Mouse (Mus musculus) forebrain, embryonic 14.5 days (tissue): ENCODE measurements around the gene Cfd. TPM values are rescaled to one million over a fixed set of nuclear protein-coding genes. Genes with fewer than 3 reads are reported as not detected.

Experiments used
- ATAC-seq: fragments of 200-750 bp; cut with Nextera tagmentation; 2 replicates; pipeline ENCODE4 v1.8.0; 2017; ENCODE audit warnings: mild to moderate bottlenecking, moderate library complexity
- DNase-seq: peaks from one replicate; pipeline ENCODE4 v3.0.0-alpha.2; 2015; ENCODE audit warnings: low spot score
- H3K27ac ChIP-seq: fragments of 300-500 bp; sonication (generic); 2 replicates; pipeline ENCODE4 v1.5.1; 2014; ENCODE audit warnings: low read depth, mild to moderate bottlenecking, control low read depth, low read length, moderate library complexity
- H3K27me3 ChIP-seq: fragments of 300-500 bp; sonication (generic); replicated peaks from 2 replicates; pipeline ENCODE4 v1.6.1; 2014; ENCODE audit warnings: low read length, control low read depth, mixed read lengths; ENCODE audit not compliant: control insufficient read depth, insufficient read depth
- H3K36me3 ChIP-seq: fragments of 300-500 bp; sonication (generic); 2 replicates; pipeline ENCODE4 v1.6.1; 2014; ENCODE audit warnings: low read length, control low read depth; ENCODE audit not compliant: control insufficient read depth, insufficient read depth
- H3K4me1 ChIP-seq: fragments of 300-500 bp; sonication (generic); 2 replicates; pipeline ENCODE4 v1.6.1; 2014; ENCODE audit warnings: antibody characterized with exemption, low read length, control low read depth; ENCODE audit not compliant: control insufficient read depth, insufficient read depth
- H3K4me2 ChIP-seq: fragments of 300-500 bp; sonication (generic); 2 replicates; pipeline ENCODE4 v1.6.1; 2014; ENCODE audit warnings: mild to moderate bottlenecking, control low read depth, low read length
- H3K4me3 ChIP-seq: fragments of 300-500 bp; sonication (generic); 2 replicates; pipeline ENCODE4 v1.5.1; 2014; ENCODE audit warnings: low read depth, low read length, control low read depth
- H3K9ac ChIP-seq: fragments of 300-500 bp; sonication (generic); 2 replicates; pipeline ENCODE4 v1.6.1; 2014; ENCODE audit warnings: mild to moderate bottlenecking, low read length, control low read depth, moderate library complexity
- H3K9me3 ChIP-seq: fragments of 300-500 bp; sonication (generic); replicated peaks from 2 replicates; pipeline ENCODE4 v1.6.1; 2016; ENCODE audit warnings: low read length, control low read depth, mixed read lengths; ENCODE audit not compliant: control insufficient read depth
- WGBS: fragments of 180-500 bp; shearing (Covaris S2); extraction: QIAGEN DNeasy Blood & Tissue Kit; methylation state at CpG from one replicate; pipeline ENCODE4 v1.1.7; 2014; 5-methylcytosine and 5-hydroxymethylcytosine counted together
- microRNA-seq: library from miRNA; unstranded; fragments of <30 nt; microRNA quantifications from one replicate; pipeline ENCODE4, GENCODE M21; 2016
- polyA plus RNA-seq: library from polyadenylated mRNA; unstranded; fragments of >200 nt; fragmentation: Nextera tagmentation; extraction: Ambion mirVana; gene quantifications from 2 replicates; pipeline ENCODE4 v1.2.1, GENCODE M21; 2014

The Cfd gene
- polyA plus RNA-seq, 1 experiment from 2014 or later, result not detected

- H3K4me3 ChIP-seq, result no peak overlapping the region
- WGBS, result 80% methylated on average over 10 of the region's 10 CpGs
- H3K27me3 ChIP-seq, result no peaks in the 10 kb centered on the region
- 0 out of 2 replicates have a peak overlapping the region, but pooled peaks have one; percentile 29 for H3K9ac ChIP-seq
- no peaks in the 10 kb centered on the region for H3K9me3 ChIP-seq
- H3K36me3 ChIP-seq, result peaks cover 16% of the 10 kb centered on the region; the same call in 1 of the 2 replicates
- ATAC-seq (no peak), DNase-seq (no peak)
- H3K27ac ChIP-seq, result no peak overlapping the region
- peaks cover 4% of the 10 kb centered on the region; the same call in 1 of the 2 replicates for H3K4me1 ChIP-seq
- H3K4me2 ChIP-seq, result no peak overlapping the region
Measured at GRCm38 (mm10) chr10:79936284-79936910, 45.7 kb downstream of the Cfd start.

GRCm38 (mm10) chr10:79936911-79937441 lies 46.3 kb downstream of the Cfd start:
- H3K9ac ChIP-seq, result peak overlapping the region; percentile 29
- WGBS, result 56% methylated on average over 27 of the region's 27 CpGs

GRCm38 (mm10) chr10:79937775-79938526 lies 47.3 kb downstream of the Cfd start:
- no peak for DNase-seq
- H3K4me2 ChIP-seq, result no peak overlapping the region
- ATAC-seq, result no peak
- no peaks in the 10 kb centered on the region for H3K27me3 ChIP-seq
- H3K9ac ChIP-seq, result no peak overlapping the region
- H3K36me3 ChIP-seq, result peaks cover 9% of the 10 kb centered on the region; the same call in 1 of the 2 replicates
- H3K9me3 ChIP-seq, result no peaks in the 10 kb centered on the region
- WGBS, result 69% methylated on average over 11 of the region's 11 CpGs
- H3K27ac ChIP-seq, result no peak overlapping the region
- no peak overlapping the region for H3K4me3 ChIP-seq
- H3K4me1 ChIP-seq, result peaks cover 4% of the 10 kb centered on the region; the same call in 1 of the 2 replicates

More at GRCm38 (mm10) chr10:79936911-79937441, 46.3 kb downstream of the Cfd start:
- Histone ChIP-seq H3K4me2 (0 out of 2 replicates have a peak overlapping the region, but pooled peaks have one; percentile 2), H3K4me3 (no peak overlapping the region), H3K4me1 (peaks cover 4% of the 10 kb centered on the region; the same call in 1 of the 2 replicates), H3K27ac (no peak overlapping the region), H3K27me3 (no peaks in the 10 kb centered on the region), H3K9me3 (no peaks in the 10 kb centered on the region), H3K36me3 (peaks cover 16% of the 10 kb centered on the region; the same call in 1 of the 2 replicates)
- ATAC-seq (0 out of 2 replicates have a peak, but pooled peaks have one; percentile 8), DNase-seq (peak; percentile 33)

GRCm38 (mm10) chr10:79940749-79941148 lies 50.1 kb downstream of the Cfd start:
- H3K27ac ChIP-seq, result no peak overlapping the region
- WGBS, result 73% methylated on average over 7 of the region's 7 CpGs
- peaks cover 4% of the 10 kb centered on the region; the same call in 1 of the 2 replicates for H3K4me1 ChIP-seq
- no peak for ATAC-seq
- no peak for DNase-seq
- H3K9me3 ChIP-seq, result no peaks in the 10 kb centered on the region
- no peaks in the 10 kb centered on the region for H3K27me3 ChIP-seq
- H3K4me2 ChIP-seq, result no peak overlapping the region
- H3K9ac ChIP-seq, result no peak overlapping the region
- H3K4me3 ChIP-seq, result no peak overlapping the region
- peaks cover 2% of the 10 kb centered on the region; the same call in 1 of the 2 replicates for H3K36me3 ChIP-seq

Small RNAs within 50 kb of the gene (microRNA-seq; reads per million reads assigned to microRNA genes)
- gene Mir6910, result not detected

Other genes with a start within 250 kb of the Cfd start
- 0.14 and 0.17 TPM in 2 replicates for gene Odf3l2, start 245.1 kb upstream of the Cfd start, polyA plus RNA-seq
- gene Madcam1, start 226.3 kb upstream of the Cfd start, polyA plus RNA-seq, result 1.1 and 1.2 TPM in 2 replicates
- gene Tpgs1, start 221.5 kb upstream of the Cfd start, polyA plus RNA-seq, result 101 and 105 TPM in 2 replicates
- 76.0 and 76.9 TPM in 2 replicates for gene Cdc34, start 208.7 kb upstream of the Cfd start, polyA plus RNA-seq
- gene Gzmm, start 201.8 kb upstream of the Cfd start, polyA plus RNA-seq, result 1.4 and 1.5 TPM in 2 replicates
- gene Bsg, start 186.4 kb upstream of the Cfd start, polyA plus RNA-seq, result 725 and 788 TPM in 2 replicates
- gene Hcn2, start 174.2 kb upstream of the Cfd start, polyA plus RNA-seq, result 0.32 and 0.56 TPM in 2 replicates
- 32.1 and 33.4 TPM in 2 replicates for gene Polrmt, start 144.3 kb upstream of the Cfd start, polyA plus RNA-seq
- gene Fgf22, start 135.8 kb upstream of the Cfd start, polyA plus RNA-seq, result 0.28 and 0.38 TPM in 2 replicates
- 60.6 and 75.7 TPM in 2 replicates for gene Rnf126, start 123.9 kb upstream of the Cfd start, polyA plus RNA-seq
- 0.58 and 0.96 TPM in 2 replicates for gene Fstl3, start 113.6 kb upstream of the Cfd start, polyA plus RNA-seq
- 0.37 TPM in 1 of 2 replicates, not detected in the other for gene Prss57, start 99.9 kb upstream of the Cfd start, polyA plus RNA-seq
- 182 and 257 TPM in 2 replicates for gene Palm, start 97.3 kb upstream of the Cfd start, polyA plus RNA-seq
- gene Misp, start 69.9 kb upstream of the Cfd start, polyA plus RNA-seq, result 0.41 and 0.51 TPM in 2 replicates
- 98.2 and 109 TPM in 2 replicates for gene Ptbp1, start 36.4 kb upstream of the Cfd start, polyA plus RNA-seq
- gene Prtn3, start 16.4 kb upstream of the Cfd start, polyA plus RNA-seq, result 16.9 and 17.1 TPM in 2 replicates
- gene Plppr3, start 16.2 kb upstream of the Cfd start, polyA plus RNA-seq, result 224 and 298 TPM in 2 replicates
- 0.36 TPM in 1 of 2 replicates, not detected in the other for gene Elane, start 4.6 kb upstream of the Cfd start, polyA plus RNA-seq
- 40.5 and 47.6 TPM in 2 replicates for gene Med16, start 18.1 kb downstream of the Cfd start, polyA plus RNA-seq
- 6.0 and 21.9 TPM in 2 replicates for gene Gm26602, start 20.0 kb downstream of the Cfd start, polyA plus RNA-seq
- 1.6 and 1.8 TPM in 2 replicates for gene Kiss1r, start 26.1 kb downstream of the Cfd start, polyA plus RNA-seq
- gene R3hdm4, start 30.4 kb downstream of the Cfd start, polyA plus RNA-seq, result 175 and 197 TPM in 2 replicates
- 1.1 and 2.3 TPM in 2 replicates for gene Arid3a, start 36.2 kb downstream of the Cfd start, polyA plus RNA-seq
- 96.4 and 101 TPM in 2 replicates for gene Wdr18, start 69.3 kb downstream of the Cfd start, polyA plus RNA-seq
- 0.23 and 0.40 TPM in 2 replicates for gene Grin3b, start 79.9 kb downstream of the Cfd start, polyA plus RNA-seq
- 10.5 and 13.4 TPM in 2 replicates for gene Tmem259, start 93.5 kb downstream of the Cfd start, polyA plus RNA-seq
- gene Cnn2, start 97.7 kb downstream of the Cfd start, polyA plus RNA-seq, result 33.2 and 40.0 TPM in 2 replicates
- 2.1 and 3.1 TPM in 2 replicates for gene Abca7, start 105.6 kb downstream of the Cfd start, polyA plus RNA-seq
- 1.1 and 1.5 TPM in 2 replicates for gene Arhgap45, start 125.8 kb downstream of the Cfd start, polyA plus RNA-seq
- 205 and 219 TPM in 2 replicates for gene Polr2e, start 148.9 kb downstream of the Cfd start, polyA plus RNA-seq
- gene Gpx4, start 156.3 kb downstream of the Cfd start, polyA plus RNA-seq, result 555 and 632 TPM in 2 replicates
- 8.1 and 11.1 TPM in 2 replicates for gene Sbno2, start 214.7 kb downstream of the Cfd start, polyA plus RNA-seq
- gene Stk11, start 224.9 kb downstream of the Cfd start, polyA plus RNA-seq, result 25.5 and 27.7 TPM in 2 replicates
- 412 and 467 TPM in 2 replicates for gene Atp5d, start 247.8 kb downstream of the Cfd start, polyA plus RNA-seq
- 41.0 and 42.4 TPM in 2 replicates for gene Cbarp, start 250.0 kb downstream of the Cfd start, polyA plus RNA-seq